Mouse (Mus musculus): Measurements from ENCODE around the gene 4931422A03Rik. TPM values are rescaled to one million over a fixed set of nuclear protein-coding genes. Genes with fewer than 3 reads are reported as not detected.
"Not testable (repeated sequence)": the region's sequence is repeated elsewhere in the genome, so short reads cannot be mapped to it uniquely, and the experiment has no call there.

Gene 4931422A03Rik
- polyA plus RNA-seq, 1 experiment from 2014 or later, result 1.9 TPM

GRCm38 (mm10) chr2:104042766-104043165 is 14.6 kb upstream of the 4931422A03Rik start:
- no peak for DNase-seq (ENCODE audit: low spot score)
- no peak overlapping the region for H3K27ac ChIP-seq
- no peak overlapping the region for H3K4me3 ChIP-seq
- 96% methylated on average over 15 of the region's 15 CpGs for WGBS
- H3K36me3 ChIP-seq, result peaks cover 43% of the 10 kb centered on the region
- H3K27me3 ChIP-seq (ENCODE audit: insufficient read depth, poor library complexity, severe bottlenecking), result no peaks in the 10 kb centered on the region
- H3K9me3 ChIP-seq, result no peaks in the 10 kb centered on the region
- 0 out of 2 replicates have a peak, but pooled peaks cover 2% of the 10 kb centered on the region for H3K4me1 ChIP-seq

GRCm38 (mm10) chr2:104041632-104042031 is 13.5 kb upstream of the 4931422A03Rik start:
- DNase-seq (ENCODE audit: low spot score), result no peak
- Histone ChIP-seq H3K4me3 (no peak overlapping the region), H3K9me3 (no peaks in the 10 kb centered on the region), H3K27ac (no peak overlapping the region), H3K27me3 (ENCODE audit: insufficient read depth, poor library complexity, severe bottlenecking) (no peaks in the 10 kb centered on the region), H3K4me1 (0 out of 2 replicates have a peak, but pooled peaks cover 2% of the 10 kb centered on the region), H3K36me3 (peaks cover 51% of the 10 kb centered on the region)
- 68% methylated on average over 5 of the region's 5 CpGs for WGBS

GRCm38 (mm10) chr2:104038236-104038635 is 10.1 kb upstream of the 4931422A03Rik start:
- H3K4me1 ChIP-seq, result 0 out of 2 replicates have a peak, but pooled peaks cover 2% of the 10 kb centered on the region
- H3K36me3 ChIP-seq, result peaks cover 55% of the 10 kb centered on the region
- H3K9me3 ChIP-seq, result no peaks in the 10 kb centered on the region
- no peak overlapping the region for H3K4me3 ChIP-seq
- H3K27ac ChIP-seq, result no peak overlapping the region
- no peaks in the 10 kb centered on the region for H3K27me3 ChIP-seq (ENCODE audit: insufficient read depth, poor library complexity, severe bottlenecking)
- DNase-seq (ENCODE audit: low spot score), result no peak
- 75% methylated on average over 2 of the region's 2 CpGs for WGBS

GRCm38 (mm10) chr2:104036316-104036715 is 8.2 kb upstream of the 4931422A03Rik start:
- H3K9me3 ChIP-seq, result no peaks in the 10 kb centered on the region
- H3K27ac ChIP-seq, result no peak overlapping the region
- H3K36me3 ChIP-seq, result peaks cover 60% of the 10 kb centered on the region
- H3K27me3 ChIP-seq (ENCODE audit: insufficient read depth, poor library complexity, severe bottlenecking), result no peaks in the 10 kb centered on the region
- DNase-seq (ENCODE audit: low spot score), result no peak
- no peak overlapping the region for H3K4me3 ChIP-seq
- WGBS, result 71% methylated on average over 3 of the region's 3 CpGs
- 0 out of 2 replicates have a peak, but pooled peaks cover 2% of the 10 kb centered on the region for H3K4me1 ChIP-seq

- Histone ChIP-seq H3K27ac (no peak overlapping the region), H3K4me3 (no peak overlapping the region), H3K9me3 (no peaks in the 10 kb centered on the region), H3K36me3 (peaks cover 57% of the 10 kb centered on the region), H3K4me1 (0 out of 2 replicates have a peak, but pooled peaks cover 2% of the 10 kb centered on the region), H3K27me3 (ENCODE audit: insufficient read depth, poor library complexity, severe bottlenecking) (no peaks in the 10 kb centered on the region)
- WGBS, result 78% methylated on average over 6 of the region's 6 CpGs
- DNase-seq (ENCODE audit: low spot score), result no peak
Measured at GRCm38 (mm10) chr2:104035595-104035994, 7.4 kb upstream of the 4931422A03Rik start.

GRCm38 (mm10) chr2:104034832-104035472 is 6.8 kb upstream of the 4931422A03Rik start:
- no peak overlapping the region for H3K27ac ChIP-seq
- 31% methylated on average over 3 of the region's 3 CpGs for WGBS
- no peaks in the 10 kb centered on the region for H3K9me3 ChIP-seq
- H3K4me1 ChIP-seq, result peaks cover under 1% of the 10 kb centered on the region; the same call in 1 of the 2 replicates
- no peak overlapping the region for H3K4me3 ChIP-seq
- H3K36me3 ChIP-seq, result peaks cover 52% of the 10 kb centered on the region
- H3K27me3 ChIP-seq (ENCODE audit: insufficient read depth, poor library complexity, severe bottlenecking), result no peaks in the 10 kb centered on the region
- no peak for DNase-seq (ENCODE audit: low spot score)

GRCm38 (mm10) chr2:104032056-104032455 is 3.9 kb upstream of the 4931422A03Rik start:
- Histone ChIP-seq H3K36me3 (peaks cover 33% of the 10 kb centered on the region), H3K27me3 (ENCODE audit: insufficient read depth, poor library complexity, severe bottlenecking) (no peaks in the 10 kb centered on the region), H3K27ac (no peak overlapping the region), H3K4me1 (peaks cover 16% of the 10 kb centered on the region; the same call in 1 of the 2 replicates), H3K4me3 (no peak overlapping the region), H3K9me3 (no peaks in the 10 kb centered on the region)
- DNase-seq (ENCODE audit: low spot score), result no peak
- WGBS, result 88% methylated on average over 3 of the region's 3 CpGs

GRCm38 (mm10) chr2:104030381-104030780 is 2.2 kb upstream of the 4931422A03Rik start:
- peaks cover 16% of the 10 kb centered on the region; the same call in 1 of the 2 replicates for H3K4me1 ChIP-seq
- no peak for DNase-seq (ENCODE audit: low spot score)
- H3K27ac ChIP-seq, result no peak overlapping the region
- no peaks in the 10 kb centered on the region for H3K9me3 ChIP-seq
- H3K36me3 ChIP-seq, result peaks cover 17% of the 10 kb centered on the region
- no peak overlapping the region for H3K4me3 ChIP-seq
- 87% methylated on average over 3 of the region's 3 CpGs for WGBS
- H3K27me3 ChIP-seq (ENCODE audit: insufficient read depth, poor library complexity, severe bottlenecking), result no peaks in the 10 kb centered on the region

- 54% methylated on average over 2 of the region's 2 CpGs for WGBS
- Histone ChIP-seq H3K27me3 (ENCODE audit: insufficient read depth, poor library complexity, severe bottlenecking) (no peaks in the 10 kb centered on the region), H3K9me3 (no peaks in the 10 kb centered on the region), H3K27ac (no peak overlapping the region; the same call in 1 of the 2 replicates), H3K36me3 (peaks cover 10% of the 10 kb centered on the region), H3K4me3 (peak overlapping the region; percentile 83), H3K4me1 (peaks cover 16% of the 10 kb centered on the region; the same call in 1 of the 2 replicates)
- DNase-seq (ENCODE audit: low spot score), result no peak
Measured at GRCm38 (mm10) chr2:104029074-104029473, 913 bp upstream of the 4931422A03Rik start.

- WGBS, result under 1% methylated on average over 43 of the region's 44 CpGs
Measured at GRCm38 (mm10) chr2:104027458-104028138, 563 bp downstream of the 4931422A03Rik start, which contains the start of gene Fbxo3. Gene Fbxo3 (plus strand): TSS chr2:104027721.

GRCm38 (mm10) chr2:104024656-104025055 is 3.5 kb downstream of the 4931422A03Rik start:
- WGBS, result 91% methylated on average over 4 of the region's 4 CpGs
- H3K27me3 ChIP-seq (ENCODE audit: insufficient read depth, poor library complexity, severe bottlenecking), result no peaks in the 10 kb centered on the region
- no peak for DNase-seq (ENCODE audit: low spot score)

More at GRCm38 (mm10) chr2:104027458-104028138, 563 bp downstream of the 4931422A03Rik start, which contains the start of gene Fbxo3:
- peak; percentile 97 for DNase-seq (ENCODE audit: low spot score)
- peak within 1 kb of the TSS; percentile 95 for H3K27ac ChIP-seq
- H3K27me3 ChIP-seq (ENCODE audit: insufficient read depth, poor library complexity, severe bottlenecking), result no peaks in the 10 kb centered on the region
- H3K9me3 ChIP-seq, result no peaks in the 10 kb centered on the region
- H3K4me1 ChIP-seq, result peaks cover 16% of the 10 kb centered on the region; the same call in 1 of the 2 replicates
- peak within 1 kb of the TSS; percentile 83 for H3K4me3 ChIP-seq
- peaks cover 5% of the 10 kb centered on the region; the same call in 1 of the 2 replicates for H3K36me3 ChIP-seq

GRCm38 (mm10) chr2:104023096-104023495 is 5.1 kb downstream of the 4931422A03Rik start:
- no peaks in the 10 kb centered on the region for H3K27me3 ChIP-seq (ENCODE audit: insufficient read depth, poor library complexity, severe bottlenecking)
- H3K36me3 ChIP-seq, result no peaks in the 10 kb centered on the region
- no peaks in the 10 kb centered on the region for H3K9me3 ChIP-seq
- H3K27ac ChIP-seq, result no peak overlapping the region
- DNase-seq (ENCODE audit: low spot score), result no peak
- H3K4me1 ChIP-seq, result no peaks in the 10 kb centered on the region
- WGBS, result 82% methylated on average over 7 of the region's 7 CpGs
- H3K4me3 ChIP-seq, result no peak overlapping the region

More at GRCm38 (mm10) chr2:104024656-104025055, 3.5 kb downstream of the 4931422A03Rik start:
- Histone ChIP-seq H3K36me3 (no peaks in the 10 kb centered on the region), H3K4me3 (no peak overlapping the region), H3K9me3 (no peaks in the 10 kb centered on the region), H3K4me1 (peaks cover 13% of the 10 kb centered on the region; the same call in 1 of the 2 replicates), H3K27ac (no peak overlapping the region)

- H3K9me3 ChIP-seq; DNase-seq (ENCODE audit: low spot score); H3K4me3 ChIP-seq; H3K27me3 ChIP-seq (ENCODE audit: insufficient read depth, poor library complexity, severe bottlenecking); H3K36me3 ChIP-seq; H3K4me1 ChIP-seq; H3K27ac ChIP-seq: not testable (repeated sequence)
- 90% methylated on average over 3 of the region's 3 CpGs for WGBS
Measured at GRCm38 (mm10) chr2:104008853-104009252, 19.3 kb downstream of the 4931422A03Rik start.

Measured in heart, embryonic 10.5 days (tissue).